ENCODE assay signal across 22 mouse cellular contexts in genomic region chr10:9579374-9579773, GRCm38 (mm10).
DNase-seq lines count a peak whose midpoint lies in the region; ATAC-seq and TF ChIP-seq lines count a peak whose summit lies in the region.
"Had no signal": no experiment of that assay in that cellular context is flagged by ENCODE, and none has a peak within 500 bp of the region (broad histone marks: within the 10 kb centered on the region; RNA-seq: fewer than 3 reads in every experiment).

No protein-coding gene starts in this region.

- WGBS in forebrain, embryonic 14.5 days, result 75% methylated on average over 5 of the region's 5 CpGs
- 85% methylated on average over 5 of the region's 5 CpGs for WGBS in forebrain, embryonic 11.5 days
- WGBS in forebrain, embryonic 16.5 days, result 58% methylated on average over 5 of the region's 5 CpGs
- WGBS in forebrain, embryonic 12.5 days, result 90% methylated on average over 5 of the region's 5 CpGs

- ATAC-seq in forebrain, embryonic 14.5 days, result no peak
- ATAC-seq in forebrain, embryonic 11.5 days (replicated peaks; ENCODE audit: low FRiP score), result no peak
- peak; percentile 59 for ATAC-seq in forebrain, embryonic 16.5 days
- ATAC-seq in forebrain, embryonic 12.5 days (ENCODE audit: low FRiP score), result no peak
- ATAC-seq: activated CD4-positive, CD25-positive, alpha-beta regulatory T cell, adult 4 months; Patski had no signal

- no peak overlapping the region for H3K4me3 ChIP-seq in forebrain, embryonic 14.5 days (ENCODE audit: low read depth, low read length)
- no peak overlapping the region for H3K4me3 ChIP-seq in forebrain, embryonic 11.5 days (ENCODE audit: low read depth, low read length)
- H3K4me3 ChIP-seq in forebrain, embryonic 16.5 days (replicated peaks; ENCODE audit: low read length), result no peak overlapping the region
- H3K4me3 ChIP-seq in forebrain, embryonic 12.5 days (replicated peaks), result no peak overlapping the region
- peak overlapping the region; percentile 29 to 48; a peak in 3 of 4 replicates for H3K4me3 ChIP-seq in MEL (ENCODE audit: control insufficient read depth in 1 of 2, insufficient read depth in 1 of 2, low read depth in 2 of 2, low read length in 2 of 2)
- H3K4me3 ChIP-seq: embryonic facial prominence, embryonic 13.5 days; embryonic facial prominence, embryonic 15.5 days; erythroblast, embryonic 14.5 days; gastrocnemius, adult 2 months had no signal

- peak; percentile 73 for DNase-seq in forebrain, embryonic 14.5 days (ENCODE audit: low spot score)
- no peak for DNase-seq in forebrain, embryonic 11.5 days (ENCODE audit: low spot score)
- DNase-seq in MEL (ENCODE audit: low read depth, low spot score), result no peak
- no peak for DNase-seq in B cell, adult 2 months
- DNase-seq: adrenal gland, adult 8-10 months; adrenal gland, postnatal 14 days; adrenal gland, postnatal 36 days; cerebellum, adult 11 months; cerebellum, adult 18-20 months; cerebellum, adult 8-10 months; cerebellum, adult 9-11 months; cerebellum, postnatal 14 days; cerebellum, postnatal 36 days; embryo, embryonic 11 days; gastrocnemius, adult 2 months had no signal

- no peak overlapping the region for H3K9ac ChIP-seq in forebrain, embryonic 14.5 days (ENCODE audit: low read length)
- H3K9ac ChIP-seq in forebrain, embryonic 11.5 days (ENCODE audit: low read length), result no peak overlapping the region
- no peak overlapping the region for H3K9ac ChIP-seq in forebrain, embryonic 16.5 days (replicated peaks; ENCODE audit: low read depth, low read length)
- no peak overlapping the region for H3K9ac ChIP-seq in forebrain, embryonic 12.5 days
- peak overlapping the region; percentile 58 for H3K9ac ChIP-seq in MEL (ENCODE audit: control insufficient read depth, low read depth, low read length, poor library complexity, severe bottlenecking)
- H3K9ac ChIP-seq: embryonic facial prominence, embryonic 13.5 days; embryonic facial prominence, embryonic 15.5 days had no signal

- H3K36me3 ChIP-seq in forebrain, embryonic 14.5 days (ENCODE audit: control insufficient read depth, insufficient read depth, low read length), result no peaks in the 10 kb centered on the region
- H3K36me3 ChIP-seq in forebrain, embryonic 11.5 days (ENCODE audit: control insufficient read depth, insufficient read depth, low read length), result no peaks in the 10 kb centered on the region
- no peaks in the 10 kb centered on the region for H3K36me3 ChIP-seq in forebrain, embryonic 16.5 days (ENCODE audit: control insufficient read depth, insufficient read depth)
- no peaks in the 10 kb centered on the region for H3K36me3 ChIP-seq in forebrain, embryonic 12.5 days (replicated peaks)
- H3K36me3 ChIP-seq in MEL (ENCODE audit: control insufficient read depth in 1 of 2, insufficient read depth in 2 of 2, low read length in 2 of 2), result no peaks in the 10 kb centered on the region; a peak in 1 of 4 replicates
- H3K36me3 ChIP-seq: embryonic facial prominence, embryonic 13.5 days; embryonic facial prominence, embryonic 15.5 days had no signal

- H3K79me2 ChIP-seq in MEL (ENCODE audit: control insufficient read depth, insufficient read depth, low read length, poor library complexity), result no peaks in the 10 kb centered on the region

- TF ChIP-seq EP300 in MEL (IDR thresholded peaks at IDR 0.05; ENCODE audit: low read depth in 1 of 2, low read length in 2 of 2), result no peak

- no peak overlapping the region for H3K4me2 ChIP-seq in forebrain, embryonic 14.5 days (ENCODE audit: low read length)
- no peak overlapping the region for H3K4me2 ChIP-seq in forebrain, embryonic 11.5 days (ENCODE audit: low read depth, low read length, severe bottlenecking)
- H3K4me2 ChIP-seq in forebrain, embryonic 16.5 days (ENCODE audit: low read length), result no peak overlapping the region
- no peak overlapping the region for H3K4me2 ChIP-seq in forebrain, embryonic 12.5 days
- H3K4me2 ChIP-seq: embryonic facial prominence, embryonic 13.5 days; embryonic facial prominence, embryonic 15.5 days had no signal

- no peak for TF ChIP-seq RAD21 in MEL (IDR thresholded peaks at IDR 0.05; ENCODE audit: low read depth, low read length)

- TF ChIP-seq POLR2A in MEL (IDR thresholded peaks at IDR 0.05; ENCODE audit: control insufficient read depth in 1 of 2, insufficient read depth in 1 of 2, low read depth in 1 of 2, low read length in 2 of 2, poor library complexity in 1 of 2), result no peak

- H3K27ac ChIP-seq in forebrain, embryonic 14.5 days (ENCODE audit: low read depth, low read length), result no peak overlapping the region
- no peak overlapping the region for H3K27ac ChIP-seq in forebrain, embryonic 11.5 days (ENCODE audit: low read depth, low read length)
- no peak overlapping the region for H3K27ac ChIP-seq in forebrain, embryonic 16.5 days (ENCODE audit: low read length)
- H3K27ac ChIP-seq in forebrain, embryonic 12.5 days, result no peak overlapping the region
- H3K27ac ChIP-seq in MEL (ENCODE audit: control insufficient read depth, low read depth, low read length), result peak overlapping the region; percentile 93
- H3K27ac ChIP-seq: embryonic facial prominence, embryonic 13.5 days; embryonic facial prominence, embryonic 15.5 days; gastrocnemius, adult 2 months had no signal

- no peaks in the 10 kb centered on the region for H3K9me3 ChIP-seq in forebrain, embryonic 14.5 days (replicated peaks; ENCODE audit: control insufficient read depth, low read length)
- H3K9me3 ChIP-seq in forebrain, embryonic 11.5 days (ENCODE audit: control insufficient read depth, low read length), result no peaks in the 10 kb centered on the region
- no peaks in the 10 kb centered on the region for H3K9me3 ChIP-seq in forebrain, embryonic 16.5 days (ENCODE audit: control insufficient read depth, low read length)
- H3K9me3 ChIP-seq in forebrain, embryonic 12.5 days, result no peaks in the 10 kb centered on the region
- no peaks in the 10 kb centered on the region for H3K9me3 ChIP-seq in MEL (replicated peaks; ENCODE audit: insufficient read depth, low read length)
- H3K9me3 ChIP-seq: embryonic facial prominence, embryonic 13.5 days; embryonic facial prominence, embryonic 15.5 days had no signal

- no peaks in the 10 kb centered on the region for H3K4me1 ChIP-seq in forebrain, embryonic 14.5 days (ENCODE audit: control insufficient read depth, insufficient read depth, low read length)
- H3K4me1 ChIP-seq in forebrain, embryonic 11.5 days (replicated peaks; ENCODE audit: control insufficient read depth, insufficient read depth, low read length), result no peaks in the 10 kb centered on the region
- no peaks in the 10 kb centered on the region for H3K4me1 ChIP-seq in forebrain, embryonic 16.5 days (replicated peaks; ENCODE audit: control insufficient read depth, insufficient read depth, low read length)
- H3K4me1 ChIP-seq in forebrain, embryonic 12.5 days, result no peaks in the 10 kb centered on the region
- H3K4me1 ChIP-seq in MEL (ENCODE audit: control insufficient read depth in 1 of 2, insufficient read depth in 2 of 2, low read length in 2 of 2), result peaks cover 0 to 6% of the 10 kb centered on the region in 2 experiments; a peak in 2 of 4 replicates
- H3K4me1 ChIP-seq: embryonic facial prominence, embryonic 15.5 days had no signal

- no peak for TF ChIP-seq CTCF in MEL (IDR thresholded peaks at IDR 0.05 in 2 of 3, conservative IDR thresholded peaks at IDR 0.05 in 1 of 3; ENCODE audit: control insufficient read depth in 1 of 3, insufficient read depth in 1 of 3, low read depth in 2 of 3, low read length in 3 of 3, poor library complexity in 1 of 3, severe bottlenecking in 1 of 3)

- no peaks in the 10 kb centered on the region for H3K27me3 ChIP-seq in forebrain, embryonic 14.5 days (replicated peaks; ENCODE audit: control insufficient read depth, insufficient read depth, low read length)
- no peaks in the 10 kb centered on the region for H3K27me3 ChIP-seq in forebrain, embryonic 11.5 days (ENCODE audit: control insufficient read depth, insufficient read depth, low read length)
- 0 out of 2 replicates have a peak, but pooled peaks cover 7% of the 10 kb centered on the region for H3K27me3 ChIP-seq in forebrain, embryonic 16.5 days (replicated peaks; ENCODE audit: control insufficient read depth, insufficient read depth, low read length)
- H3K27me3 ChIP-seq in forebrain, embryonic 12.5 days, result no peaks in the 10 kb centered on the region
- H3K27me3 ChIP-seq in MEL (ENCODE audit: control insufficient read depth in 1 of 2, insufficient read depth in 2 of 2, low read length in 2 of 2), result no peaks in the 10 kb centered on the region
- H3K27me3 ChIP-seq: embryonic facial prominence, embryonic 13.5 days; embryonic facial prominence, embryonic 15.5 days; Patski had no signal

TF ChIP-seq in MEL, 35 proteins besides CTCF, POLR2A, EP300 and RAD21:
- TF ChIP-seq GATA1 (IDR thresholded peaks at IDR 0.05; ENCODE audit: low read depth, low read length) (0 out of 2 replicates have a peak, but pooled peaks have one; percentile 6), CHD2 (IDR thresholded peaks at IDR 0.05; ENCODE audit: low read length) (no peak)
TF ChIP-seq in MEL: peak in this region for 1.

Comparison
In these comparisons a context has a peak if more than half of its experiments do, and no peak if none do; other contexts are left out.
1. H3K4me3 ChIP-seq: peak in MEL (2 of 2); none in forebrain, embryonic 14.5 days (single experiment), forebrain, embryonic 11.5 days (single experiment), forebrain, embryonic 16.5 days (single experiment) and forebrain, embryonic 12.5 days (single experiment).